Mouse (Mus musculus) spleen, adult 2 months (tissue): ENCODE data around the gene Gm10663. TPM values are rescaled to one million over a fixed set of nuclear protein-coding genes. Genes with fewer than 3 reads are reported as not detected.

Experiments used
- DNase-seq, 2 experiments: peaks; one replicate each; pipeline versions ENCODE4 v3.0.0 to v3.0.0-alpha.2; 2012 to 2021; ENCODE audit warnings: low spot score in 2 of 2, low read depth in 1 of 2
- H3K27ac ChIP-seq: fragments of 200-500 bp; 2 replicates; pipeline ENCODE4 v1.5.1; 2012; ENCODE audit warnings: low read length, inconsistent platforms; ENCODE audit not compliant: insufficient read depth
- H3K27me3 ChIP-seq: fragments of 200-500 bp; 2 replicates; pipeline ENCODE4 v1.6.1; 2012; ENCODE audit warnings: mild to moderate bottlenecking, moderate library complexity, low read length, inconsistent platforms; ENCODE audit not compliant: control insufficient read depth, insufficient read depth
- H3K36me3 ChIP-seq: fragments of 200-500 bp; 2 replicates; pipeline ENCODE4 v1.6.1; 2012; ENCODE audit warnings: mild to moderate bottlenecking, low read length, inconsistent platforms; ENCODE audit not compliant: control insufficient read depth, insufficient read depth
- H3K4me1 ChIP-seq: fragments of 200-500 bp; 2 replicates; pipeline ENCODE4 v1.6.1; 2011; ENCODE audit warnings: inconsistent platforms; ENCODE audit not compliant: control insufficient read depth, insufficient read depth, insufficient read length
- H3K4me3 ChIP-seq: fragments of 200-500 bp; 2 replicates; pipeline ENCODE4 v1.5.1; 2011; ENCODE audit warnings: mild to moderate bottlenecking, inconsistent platforms; ENCODE audit not compliant: insufficient read depth, insufficient read length; ENCODE audit errors: extremely low read depth
- CTCF ChIP-seq: fragments of 200-500 bp; IDR thresholded peaks from 2 replicates; pipeline ENCODE4 v1.5.1; 2011; ENCODE audit warnings: mild to moderate bottlenecking, inconsistent platforms; ENCODE audit not compliant: insufficient read depth, insufficient read length, insufficient replicate concordance; ENCODE audit errors: extremely low read depth
- POLR2A ChIP-seq: fragments of 200-500 bp; IDR thresholded peaks from 2 replicates; pipeline ENCODE4 v1.6.1; 2011; ENCODE audit warnings: low read depth, low read length, inconsistent platforms
- WGBS: fragments of 180-500 bp; shearing (Covaris S2); methylation state at CpG from one replicate; pipeline ENCODE4 v1.1.7; 2018; 5-methylcytosine and 5-hydroxymethylcytosine counted together
- polyA plus RNA-seq: library from polyadenylated mRNA; depleted of rRNA; stranded (reverse); fragments of >200 nt; gene quantifications from 2 replicates; pipeline ENCODE4 v1.2.3, GENCODE M21; 2012; rRNA removed

Gm10663 gene
- polyA plus RNA-seq = not detected in 2 replicates

- Histone ChIP-seq H3K27me3 (no peaks in the 10 kb centered on the region), H3K27ac (no peak within 1 kb of the TSS), H3K36me3 (no peaks in the 10 kb centered on the region), H3K4me3 (no peak within 1 kb of the TSS), H3K4me1 (no peaks in the 10 kb centered on the region)
- WGBS = 94% methylated on average over 2 of the region's 2 CpGs
- no peak for DNase-seq
- no peak for TF ChIP-seq CTCF
- no peak for TF ChIP-seq POLR2A
These were observed at the start of gene Gm10663 for GRCm38 (mm10) chr8:65074733-65075132. Gene Gm10663 (plus strand): TSS chr8:65075033.

GRCm38 (mm10) chr8:65028959-65029686 is 45.7 kb upstream of the Gm10663 start:
- H3K4me3 ChIP-seq = no peak overlapping the region
- TF ChIP-seq POLR2A (no peak), CTCF (no peak)
- H3K36me3 ChIP-seq = no peaks in the 10 kb centered on the region
- H3K27ac ChIP-seq = no peak overlapping the region
- WGBS = 87% methylated on average over 12 of the region's 12 CpGs
- H3K4me1 ChIP-seq = no peaks in the 10 kb centered on the region
- H3K27me3 ChIP-seq = no peaks in the 10 kb centered on the region
- DNase-seq = no peak

GRCm38 (mm10) chr8:65029776-65030175 is 45.1 kb upstream of the Gm10663 start:
- Histone ChIP-seq H3K27ac (no peak overlapping the region), H3K27me3 (no peaks in the 10 kb centered on the region), H3K36me3 (no peaks in the 10 kb centered on the region), H3K4me3 (no peak overlapping the region), H3K4me1 (no peaks in the 10 kb centered on the region)
- WGBS = 86% methylated on average over 4 of the region's 4 CpGs
- TF ChIP-seq CTCF (no peak), POLR2A (no peak)
- no peak for DNase-seq

GRCm38 (mm10) chr8:65030735-65031485 is 43.9 kb upstream of the Gm10663 start:
- TF ChIP-seq POLR2A = no peak
- no peak for TF ChIP-seq CTCF
- 82% methylated on average over 4 of the region's 4 CpGs for WGBS
- H3K36me3 ChIP-seq = no peaks in the 10 kb centered on the region

GRCm38 (mm10) chr8:65032107-65032506 is 42.7 kb upstream of the Gm10663 start:
- TF ChIP-seq CTCF (no peak), POLR2A (no peak)
- Histone ChIP-seq H3K36me3 (no peaks in the 10 kb centered on the region), H3K4me3 (no peak overlapping the region), H3K27me3 (no peaks in the 10 kb centered on the region), H3K4me1 (no peaks in the 10 kb centered on the region), H3K27ac (no peak overlapping the region)
- 89% methylated on average over 1 of the region's 1 CpGs for WGBS
- DNase-seq = no peak

More at GRCm38 (mm10) chr8:65030735-65031485, 43.9 kb upstream of the Gm10663 start:
- no peak overlapping the region for H3K4me3 ChIP-seq
- no peaks in the 10 kb centered on the region for H3K4me1 ChIP-seq
- H3K27ac ChIP-seq = no peak overlapping the region
- H3K27me3 ChIP-seq = no peaks in the 10 kb centered on the region
- no peak for DNase-seq

- 87% methylated on average over 13 of the region's 13 CpGs for WGBS
- no peak overlapping the region for H3K27ac ChIP-seq
- H3K4me1 ChIP-seq = no peaks in the 10 kb centered on the region
- no peaks in the 10 kb centered on the region for H3K27me3 ChIP-seq
- no peak for DNase-seq
- TF ChIP-seq POLR2A = no peak
- no peak for TF ChIP-seq CTCF
- no peaks in the 10 kb centered on the region for H3K36me3 ChIP-seq
- no peak overlapping the region for H3K4me3 ChIP-seq
These were observed 41.8 kb upstream of the Gm10663 start for GRCm38 (mm10) chr8:65033056-65033455.

GRCm38 (mm10) chr8:65034136-65034535 is 40.7 kb upstream of the Gm10663 start:
- no peak for DNase-seq
- H3K27ac ChIP-seq = no peak overlapping the region
- no peak overlapping the region for H3K4me3 ChIP-seq
- WGBS = 70% methylated on average over 2 of the region's 2 CpGs
- no peak for TF ChIP-seq CTCF
- TF ChIP-seq POLR2A = no peak
- no peaks in the 10 kb centered on the region for H3K27me3 ChIP-seq
- no peaks in the 10 kb centered on the region for H3K36me3 ChIP-seq
- H3K4me1 ChIP-seq = no peaks in the 10 kb centered on the region
